Mouse (Mus musculus): ENCODE measurements around the gene Ckap4. TPM values are rescaled to one million over a fixed set of nuclear protein-coding genes. Genes with fewer than 3 reads are reported as not detected.
A peak's percentile ranks its signal among the peaks of the same experiment; 100 is the strongest.

The Ckap4 gene
- total RNA-seq, 2 experiments from 2014 or later: 40.1 to 42.1 TPM

DNA sequence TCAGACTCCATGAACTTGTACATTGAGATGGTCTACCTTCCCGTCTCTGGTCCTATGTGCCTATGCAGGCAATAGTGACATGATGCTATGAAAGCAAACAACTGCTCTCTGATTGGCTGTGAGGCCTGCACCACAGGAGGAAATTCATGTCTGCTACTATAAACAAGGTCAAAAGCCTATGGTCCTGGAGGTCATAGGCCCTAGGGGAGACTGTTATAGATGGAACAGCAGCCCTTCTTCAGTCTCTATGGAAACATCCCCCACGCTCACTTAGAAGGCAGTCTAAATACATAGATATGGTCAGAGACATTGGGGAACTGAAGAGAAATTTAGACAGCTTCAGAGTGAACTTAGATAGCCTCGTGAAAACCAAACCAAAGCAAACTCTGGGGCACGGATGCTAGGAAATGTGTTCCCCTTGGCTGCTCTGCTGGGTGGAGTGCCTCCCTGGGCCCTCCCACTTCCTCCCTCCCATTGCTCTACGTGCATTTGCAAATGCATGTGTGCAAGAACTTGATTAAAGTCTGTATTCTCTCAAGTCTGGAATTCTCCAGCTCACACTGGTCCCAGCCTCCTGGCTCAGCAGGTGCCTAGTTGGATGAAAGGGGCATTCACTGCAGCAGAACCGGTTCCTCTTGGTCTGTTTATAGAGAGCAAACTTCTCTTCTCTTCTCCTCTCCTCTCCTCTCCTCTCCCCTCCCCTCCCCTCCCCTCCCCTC is 20.6 kb upstream of the Ckap4 start:
- no peak for DNase-seq (ENCODE audit: extremely low spot score in 1 of 2, low spot score in 2 of 2)
- intact Hi-C loops (cut with DNase I): no loop called here

GRCm38 (mm10) chr10:84552477-84552876 is 18.6 kb upstream of the Ckap4 start:
- intact Hi-C loops (cut with DNase I): no loop called here
- no peak for DNase-seq (ENCODE audit: extremely low spot score in 1 of 2, low spot score in 2 of 2)

DNA sequence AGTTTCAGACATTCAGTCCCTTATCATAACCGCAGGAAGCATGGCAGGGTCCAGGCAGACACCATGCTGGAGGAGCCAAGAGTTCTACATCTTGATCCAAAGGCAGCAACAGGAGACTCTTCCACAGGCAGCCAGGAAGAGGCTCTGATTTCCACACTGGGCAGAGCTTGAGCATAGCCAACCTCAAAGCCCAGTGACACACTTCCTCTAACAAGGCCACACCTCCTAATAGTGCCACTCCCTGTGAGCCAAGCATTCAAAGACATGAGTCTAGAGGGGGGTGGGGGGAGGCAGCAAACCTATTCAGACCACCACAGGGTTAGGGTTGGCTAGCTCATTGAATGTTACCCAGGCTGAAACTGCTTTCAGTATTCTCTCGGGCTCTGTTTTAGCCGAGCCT is 18.0 kb upstream of the Ckap4 start:
- intact Hi-C loops (cut with DNase I): no loop called here
- no peak for DNase-seq (ENCODE audit: extremely low spot score in 1 of 2, low spot score in 2 of 2)

GRCm38 (mm10) chr10:84549920-84550293 is 16.0 kb upstream of the Ckap4 start:
- intact Hi-C loops (cut with DNase I): no loop called here

DNA sequence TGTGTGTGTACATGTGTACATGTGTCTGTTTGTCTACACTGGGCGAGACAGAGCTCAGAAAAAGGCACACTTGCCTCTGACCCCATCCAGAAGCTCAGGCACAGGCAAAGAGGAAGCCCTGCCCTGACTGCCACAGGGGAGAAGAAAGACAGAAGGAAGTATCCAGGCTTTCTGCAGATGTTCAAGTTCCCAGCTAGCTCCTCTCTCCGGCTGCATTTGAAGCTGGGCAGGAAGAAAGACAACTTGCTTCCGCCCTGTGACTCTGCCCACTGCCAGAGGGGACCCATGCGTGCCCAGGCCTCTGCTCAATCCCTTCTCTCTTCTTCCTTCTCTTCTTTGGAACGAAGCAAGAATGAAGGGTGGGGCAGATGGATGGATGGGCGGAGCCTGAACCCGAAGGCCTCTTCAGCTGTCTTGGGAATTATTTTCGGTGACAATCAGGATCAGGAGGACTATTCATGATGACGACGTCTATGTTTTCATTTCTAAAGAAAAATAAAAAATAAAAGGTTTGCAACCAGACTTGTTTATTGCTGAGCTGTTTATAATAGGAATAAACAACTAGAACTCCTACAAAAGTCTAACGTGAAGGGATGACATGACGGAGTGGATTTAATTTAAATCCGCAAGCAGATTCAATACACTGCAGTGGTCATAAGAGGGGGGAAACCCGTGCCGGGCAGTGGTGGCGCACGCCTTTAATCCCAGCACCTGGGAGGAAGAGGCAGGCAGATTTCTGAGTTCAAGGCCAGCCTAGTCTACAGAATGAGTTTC is 15.5 kb upstream of the Ckap4 start:
- DNase-seq (ENCODE audit: extremely low spot score in 1 of 2, low spot score in 2 of 2): no peak
- intact Hi-C loops (cut with DNase I): no loop called here

More at GRCm38 (mm10) chr10:84549920-84550293, 16.0 kb upstream of the Ckap4 start:
- no peak for DNase-seq (ENCODE audit: extremely low spot score in 1 of 2, low spot score in 2 of 2)

DNA sequence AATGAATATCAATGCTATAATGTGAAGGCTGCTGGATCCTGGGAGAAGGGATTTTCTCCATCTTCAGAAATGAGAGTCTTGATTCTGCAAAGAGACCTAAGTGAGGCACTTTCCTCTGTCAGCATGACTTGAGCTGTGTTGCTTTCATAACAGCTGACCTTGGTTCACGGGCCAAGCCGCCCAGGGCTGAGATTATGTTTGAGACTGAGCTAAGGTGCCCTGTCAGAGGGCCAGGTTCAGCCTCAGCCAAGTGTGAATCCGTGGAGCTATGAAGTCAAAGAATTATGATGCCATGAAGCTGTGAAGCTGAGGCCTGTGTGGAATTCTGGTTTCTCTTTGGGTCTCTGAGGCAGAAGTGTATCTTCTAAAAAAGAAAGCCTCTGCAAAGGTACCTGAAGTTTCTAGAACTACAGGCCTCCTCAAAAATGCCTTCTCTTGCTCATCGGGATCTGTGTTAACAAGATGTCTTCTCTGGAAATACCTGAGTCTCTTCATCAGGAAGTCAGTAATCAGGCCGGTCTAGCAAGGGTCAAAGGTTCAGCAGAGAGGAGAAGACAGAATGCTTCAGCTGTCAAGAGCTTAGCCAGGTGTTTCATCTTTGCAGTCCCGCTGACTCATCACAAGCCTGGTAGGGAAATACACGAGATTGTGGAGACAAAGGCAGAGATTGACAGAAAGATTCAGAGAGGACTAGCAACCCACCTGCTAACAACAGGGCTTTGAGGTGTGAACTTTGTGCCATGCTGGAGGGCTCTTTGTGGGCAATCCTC is 11.2 kb upstream of the Ckap4 start:
- no peak for DNase-seq (ENCODE audit: extremely low spot score in 1 of 2, low spot score in 2 of 2)
- intact Hi-C loops (cut with DNase I): no loop called here

DNA sequence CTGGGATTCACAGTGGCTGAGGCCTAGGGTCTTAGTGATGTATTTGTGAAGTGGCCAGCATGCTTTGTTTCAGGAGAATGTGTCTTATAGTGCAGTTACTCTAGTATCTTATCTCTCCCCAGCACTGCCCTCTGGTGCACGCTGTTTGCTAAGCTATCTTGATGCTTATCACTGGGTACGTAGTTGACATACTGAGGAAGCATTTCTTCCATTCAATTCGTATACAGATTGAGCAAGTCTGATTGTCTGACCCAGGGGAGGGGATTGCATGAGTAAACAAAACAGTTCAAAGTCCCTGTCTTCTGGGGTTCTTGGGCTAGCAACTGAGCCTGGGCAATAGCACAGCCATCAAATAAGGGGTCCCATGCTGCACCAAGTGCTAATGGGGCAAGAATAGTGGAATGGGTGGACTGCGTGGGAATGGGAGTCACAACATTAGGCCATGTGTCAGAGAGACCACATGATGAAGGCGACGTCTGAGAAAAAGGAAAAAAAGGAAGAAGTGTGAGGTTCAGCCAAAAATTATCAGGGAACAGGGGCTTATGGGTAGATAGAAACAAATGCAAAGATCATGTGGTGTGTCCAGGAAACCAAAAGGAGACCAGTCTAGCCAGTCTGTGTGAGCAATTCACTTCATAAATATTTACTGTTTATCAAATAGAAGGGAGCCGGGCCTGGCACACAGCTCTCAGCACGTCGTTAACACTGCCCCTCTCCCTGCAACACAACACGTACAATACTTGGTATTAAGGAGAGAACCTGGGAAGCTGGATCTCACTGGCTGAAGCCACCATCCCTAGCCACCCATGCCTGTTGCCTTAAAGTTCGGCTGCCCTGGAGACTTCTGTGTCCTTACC is 9.2 kb upstream of the Ckap4 start:
- no peak for DNase-seq (ENCODE audit: extremely low spot score in 1 of 2, low spot score in 2 of 2)
- intact Hi-C loops (cut with DNase I): no loop called here

GRCm38 (mm10) chr10:84539651-84540050 is 5.8 kb upstream of the Ckap4 start:
- no peak for DNase-seq (ENCODE audit: extremely low spot score in 1 of 2, low spot score in 2 of 2)
- intact Hi-C loops (cut with DNase I): no loop called here

- intact Hi-C loops (cut with DNase I): no loop called here
- DNase-seq (ENCODE audit: extremely low spot score in 1 of 2, low spot score in 2 of 2): peak in 1 of 2 experiments; percentile 53
Observed at GRCm38 (mm10) chr10:84535859-84536258, 2.0 kb upstream of the Ckap4 start.

DNA sequence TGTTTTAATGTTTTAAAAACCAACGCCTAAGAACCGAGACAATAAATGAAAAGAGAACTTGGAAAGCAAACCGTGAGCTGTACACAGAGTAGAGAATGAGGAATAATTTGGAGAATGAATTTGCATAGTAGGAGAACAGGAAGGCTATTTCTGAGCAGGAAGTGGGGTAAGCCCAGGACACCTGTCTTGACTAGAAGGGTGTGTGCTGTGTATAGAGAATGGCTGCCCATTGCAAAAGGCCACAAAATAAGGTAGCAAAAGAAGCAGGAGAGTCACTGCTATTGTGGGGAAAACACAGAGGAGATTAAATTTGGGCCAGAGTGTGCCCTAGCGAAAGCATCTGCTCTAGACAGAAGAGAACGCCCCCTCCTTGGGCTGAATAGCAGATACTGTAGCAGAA is 1.6 kb upstream of the Ckap4 start:
- no peak for DNase-seq (ENCODE audit: extremely low spot score in 1 of 2, low spot score in 2 of 2)
- intact Hi-C loops (cut with DNase I): no loop called here

GRCm38 (mm10) chr10:84532911-84533882 is 665 bp downstream of the Ckap4 start:
- intact Hi-C loops (cut with DNase I): loop anchor here (5.0 kb wide), 2 partner anchors 44 to 89 kb away; partner anchors contain the start of genes Polr3b and Tcp11l2

DNA sequence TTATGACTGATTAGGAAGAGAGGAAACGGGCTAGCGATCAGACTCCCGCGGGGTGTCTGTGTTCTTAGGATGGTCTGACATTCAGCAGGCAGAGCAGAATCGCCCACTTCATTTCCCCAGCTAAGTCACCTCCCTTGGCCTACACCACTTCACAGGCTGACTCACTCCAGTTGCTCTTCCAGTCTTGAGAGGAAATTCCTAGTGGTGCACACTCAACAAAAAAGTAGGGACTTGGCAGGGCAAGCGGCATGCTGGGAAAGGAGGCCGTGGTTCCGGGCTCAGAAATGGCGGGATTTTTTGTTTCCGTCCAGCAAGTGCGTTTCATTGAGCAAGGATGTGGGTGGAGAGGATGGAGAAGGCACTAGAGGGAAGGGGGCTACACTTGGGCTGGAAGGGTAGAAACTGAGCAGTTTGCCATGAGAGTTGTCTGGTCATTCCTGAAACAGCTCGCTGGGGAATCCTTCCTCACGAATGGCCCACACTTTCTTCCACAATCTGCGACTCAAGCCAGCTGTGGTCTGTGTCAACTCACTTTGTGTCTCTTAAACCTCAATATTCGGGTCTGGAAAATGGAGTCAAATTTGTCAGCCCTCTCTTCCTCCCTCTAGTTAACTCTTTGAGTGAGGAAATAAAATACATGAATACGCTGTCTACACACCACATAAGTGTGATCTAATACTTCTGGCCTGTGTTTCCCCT is 1.5 kb downstream of the Ckap4 start:
- intact Hi-C loops (cut with DNase I): loop anchor here (5.0 kb wide), 2 partner anchors 45 to 90 kb away; partner anchors contain the start of genes Polr3b and Tcp11l2
- peak in 1 of 2 experiments; percentile 52 for DNase-seq (ENCODE audit: extremely low spot score in 1 of 2, low spot score in 2 of 2)

More at GRCm38 (mm10) chr10:84532911-84533882, 665 bp downstream of the Ckap4 start:
- DNase-seq (ENCODE audit: extremely low spot score in 1 of 2, low spot score in 2 of 2): peak; percentile 37 to 75

DNA sequence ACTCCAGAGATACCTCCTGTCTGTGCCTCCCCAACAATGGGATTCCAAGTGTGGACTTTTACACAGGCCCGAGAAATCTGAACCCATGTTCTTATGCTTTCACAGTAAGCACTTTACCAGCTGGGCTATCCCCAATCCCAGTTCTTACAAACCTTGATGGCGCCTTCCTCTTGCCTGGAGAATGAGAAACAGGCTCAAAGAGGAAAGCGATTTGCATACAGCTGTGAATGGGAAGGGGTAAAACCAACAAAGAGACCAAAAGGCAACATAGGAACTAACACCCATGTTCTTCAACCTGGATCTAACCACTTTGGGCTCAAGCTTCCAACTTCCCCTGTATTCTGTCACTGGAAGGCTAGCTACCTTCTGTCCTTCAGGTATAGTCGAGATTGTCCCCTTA is 2.3 kb downstream of the Ckap4 start:
- intact Hi-C loops (cut with DNase I): loop anchor here (5.0 kb wide), 2 partner anchors 46 to 91 kb away; partner anchors contain the start of genes Polr3b and Tcp11l2

DNA sequence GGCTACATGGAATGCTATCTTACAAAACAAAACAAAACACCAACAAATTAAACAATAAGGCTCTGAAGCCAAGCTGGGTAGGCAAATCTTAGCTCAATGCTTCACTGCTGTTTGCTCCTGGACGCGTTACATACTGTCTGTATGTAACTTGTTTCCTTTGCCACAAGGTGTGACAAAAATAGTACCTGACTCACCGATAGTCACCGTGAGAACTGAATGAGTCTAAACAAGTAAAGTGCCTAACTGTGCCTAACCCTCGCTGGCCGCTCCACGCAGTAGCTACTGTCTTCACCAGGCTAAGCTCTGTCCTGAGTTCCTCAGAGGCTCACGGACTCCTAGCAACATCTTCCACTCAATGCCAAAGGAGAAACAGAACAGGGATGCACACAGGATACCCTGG is 3.5 kb downstream of the Ckap4 start:
- intact Hi-C loops (cut with DNase I): loop anchor here (5.0 kb wide), 2 partner anchors 47 to 92 kb away; partner anchors contain the start of genes Polr3b and Tcp11l2
- DNase-seq (ENCODE audit: extremely low spot score in 1 of 2, low spot score in 2 of 2): no peak

More for the DNA sequence above, 2.3 kb downstream of the Ckap4 start:
- DNase-seq (ENCODE audit: extremely low spot score in 1 of 2, low spot score in 2 of 2): no peak

- intact Hi-C loops (cut with DNase I): no loop called here
Observed at GRCm38 (mm10) chr10:84527631-84528030, 6.2 kb downstream of the Ckap4 start.

GRCm38 (mm10) chr10:84527070-84527469 is 6.8 kb downstream of the Ckap4 start:
- DNase-seq (ENCODE audit: extremely low spot score in 1 of 2, low spot score in 2 of 2): no peak
- intact Hi-C loops (cut with DNase I): no loop called here

More at GRCm38 (mm10) chr10:84527631-84528030, 6.2 kb downstream of the Ckap4 start:
- no peak for DNase-seq (ENCODE audit: extremely low spot score in 1 of 2, low spot score in 2 of 2)

GRCm38 (mm10) chr10:84526488-84526887 is 7.4 kb downstream of the Ckap4 start:
- intact Hi-C loops (cut with DNase I): no loop called here
- no peak for DNase-seq (ENCODE audit: extremely low spot score in 1 of 2, low spot score in 2 of 2)

Data from left cerebral cortex, postnatal 10 days (tissue).